Mouse (Mus musculus): Measurements from ENCODE around the gene Efcab5. TPM values are rescaled to one million over a fixed set of nuclear protein-coding genes. Genes with fewer than 3 reads are reported as not detected.
"Not testable (repeated sequence)": the region's sequence is repeated elsewhere in the genome, so short reads cannot be mapped to it uniquely, and the experiment has no call there.

The Efcab5 gene
- polyA plus RNA-seq, 1 experiment = not detected

DNA sequence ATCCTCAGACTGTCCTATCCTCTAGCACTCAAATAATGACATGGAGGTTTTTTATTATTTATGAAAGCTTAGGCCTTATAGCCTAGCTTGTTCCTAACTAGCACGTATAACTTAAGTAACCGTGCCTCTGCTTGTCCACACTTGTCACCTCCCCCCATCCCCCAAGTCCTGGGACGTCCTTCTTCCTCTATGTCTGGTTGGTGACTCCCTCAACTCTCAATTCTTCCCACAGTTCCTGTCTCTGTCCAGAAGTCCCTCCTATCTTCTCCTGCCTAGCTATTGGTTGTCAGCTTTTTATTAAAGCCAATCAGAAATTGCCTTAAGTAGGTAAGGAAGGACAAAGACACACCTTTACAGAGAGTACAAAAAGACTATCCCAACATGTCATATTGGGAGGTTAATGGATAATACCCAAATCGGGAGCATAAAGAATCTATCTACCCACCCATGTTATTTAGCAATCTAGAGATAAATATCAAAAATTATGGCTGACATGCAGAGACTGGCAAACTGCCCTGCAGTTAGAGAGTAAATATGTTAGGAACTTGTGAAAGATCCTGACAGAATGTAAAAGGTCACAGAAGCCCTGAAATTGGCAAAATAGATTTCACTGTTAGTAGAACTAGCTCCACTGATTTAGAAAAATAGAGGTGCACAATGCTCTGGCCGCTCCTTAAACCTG is 104.6 kb downstream of the Efcab5 start:
- Histone ChIP-seq H3K4me1 (ENCODE audit: control insufficient read depth, insufficient read depth, low read length) (no peaks in the 10 kb centered on the region), H3K27ac (ENCODE audit: insufficient read depth, low read depth, low read length) (no peak overlapping the region), H3K4me3 (ENCODE audit: insufficient read depth, low read length) (no peak overlapping the region)
- TF ChIP-seq CTCF (IDR thresholded peaks at IDR 0.05; ENCODE audit: low read depth, low read length) (no peak), POLR2A (IDR thresholded peaks at IDR 0.05; ENCODE audit: borderline replicate concordance, low read depth, low read length) (no peak)

DNA sequence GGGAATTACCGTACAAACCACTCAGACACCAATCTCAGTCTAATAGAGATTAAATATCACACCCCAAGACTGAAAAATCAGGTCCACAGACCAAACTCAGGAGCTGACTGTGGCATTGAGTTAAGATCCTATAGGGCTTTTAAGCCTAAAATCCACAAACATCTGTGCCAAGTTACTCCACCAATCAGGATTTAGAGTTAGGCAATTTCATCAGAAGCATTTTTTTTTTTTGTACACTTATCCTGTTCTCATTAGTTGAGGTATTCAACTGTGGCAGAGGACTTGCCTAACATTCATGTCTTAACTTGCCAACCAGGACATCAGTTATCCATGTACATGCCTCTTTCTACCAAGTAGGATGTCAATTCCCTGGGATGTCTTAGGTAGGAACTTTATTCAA is 109.4 kb downstream of the Efcab5 start:
- H3K4me1 ChIP-seq (ENCODE audit: control insufficient read depth, insufficient read depth, low read length) = peaks cover 4% of the 10 kb centered on the region; the same call in 1 of the 2 replicates
- no peak overlapping the region for H3K27ac ChIP-seq (ENCODE audit: insufficient read depth, low read depth, low read length)
- H3K4me3 ChIP-seq (ENCODE audit: insufficient read depth, low read length) = no peak overlapping the region
- TF ChIP-seq CTCF (IDR thresholded peaks at IDR 0.05; ENCODE audit: low read depth, low read length) (no peak), POLR2A (IDR thresholded peaks at IDR 0.05; ENCODE audit: borderline replicate concordance, low read depth, low read length) (no peak)

GRCm38 (mm10) chr11:77078273-77079134 is 110.3 kb downstream of the Efcab5 start, which contains the start of gene Nsrp1:
TSS of gene Nsrp1 (minus strand) at chr11:77078435.
- peaks cover 4% of the 10 kb centered on the region; the same call in 1 of the 2 replicates for H3K4me1 ChIP-seq (ENCODE audit: control insufficient read depth, insufficient read depth, low read length)
- peak; percentile 75; the same call in 1 of the 2 replicates for TF ChIP-seq POLR2A (IDR thresholded peaks at IDR 0.05; ENCODE audit: borderline replicate concordance, low read depth, low read length)
- no peak for TF ChIP-seq CTCF (IDR thresholded peaks at IDR 0.05; ENCODE audit: low read depth, low read length)
- peak within 1 kb of the TSS; percentile 69 for H3K4me3 ChIP-seq (ENCODE audit: insufficient read depth, low read length)
- H3K27ac ChIP-seq (ENCODE audit: insufficient read depth, low read depth, low read length) = peak within 1 kb of the TSS; percentile 71

DNA sequence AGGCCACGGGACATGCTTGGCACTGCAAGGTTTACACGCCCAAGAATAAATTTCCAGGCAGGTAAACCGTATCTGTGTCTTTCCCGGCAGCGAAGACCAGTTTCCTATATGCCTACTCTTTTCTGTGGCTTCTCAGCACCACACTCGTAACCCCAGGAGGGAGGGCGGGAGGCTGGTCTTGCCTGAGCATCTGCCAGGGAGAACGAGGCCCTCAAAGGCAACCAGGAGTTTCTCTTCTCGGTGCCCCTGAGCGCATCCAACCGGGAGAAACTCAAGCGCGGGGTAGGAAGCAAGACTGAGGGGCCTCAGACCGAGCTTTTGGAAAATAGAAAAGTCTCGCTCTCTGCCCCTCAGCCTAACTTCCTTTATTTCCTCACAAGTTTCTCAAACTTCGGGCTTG is 111.0 kb downstream of the Efcab5 start:
- peak overlapping the region; percentile 63 for H3K27ac ChIP-seq (ENCODE audit: insufficient read depth, low read depth, low read length)
- TF ChIP-seq CTCF (IDR thresholded peaks at IDR 0.05; ENCODE audit: low read depth, low read length) (no peak), POLR2A (IDR thresholded peaks at IDR 0.05; ENCODE audit: borderline replicate concordance, low read depth, low read length) (no peak)
- H3K4me1 ChIP-seq (ENCODE audit: control insufficient read depth, insufficient read depth, low read length) = peaks cover 4% of the 10 kb centered on the region; the same call in 1 of the 2 replicates
- H3K4me3 ChIP-seq (ENCODE audit: insufficient read depth, low read length) = peak overlapping the region; percentile 69

- not testable (repeated sequence) for H3K4me1 ChIP-seq (ENCODE audit: control insufficient read depth, insufficient read depth, low read length); H3K27ac ChIP-seq (ENCODE audit: insufficient read depth, low read depth, low read length)
- H3K4me3 ChIP-seq (ENCODE audit: insufficient read depth, low read length) = peak overlapping the region; percentile 69
Observed at GRCm38 (mm10) chr11:77077331-77077730, 111.4 kb downstream of the Efcab5 start.

DNA sequence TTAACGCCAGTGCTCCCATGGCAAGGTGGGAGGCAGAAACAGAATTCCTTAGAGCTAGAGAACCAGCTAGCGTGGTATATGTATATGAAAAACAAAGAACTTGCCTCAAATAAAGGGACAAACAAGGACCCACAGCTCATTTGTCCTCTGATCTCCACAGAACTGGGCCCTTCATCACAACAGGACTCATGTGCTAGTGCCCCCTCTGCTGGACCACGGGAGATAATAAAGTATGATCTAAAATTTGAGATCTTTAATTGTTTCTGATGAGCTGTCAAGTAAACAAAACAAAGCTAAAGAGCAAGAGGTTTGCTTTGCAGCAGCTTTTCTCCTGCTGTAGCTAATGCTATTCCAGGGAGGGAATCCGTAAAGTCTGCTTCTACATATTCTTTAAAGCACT is 118.0 kb downstream of the Efcab5 start:
- no peak overlapping the region for H3K4me3 ChIP-seq (ENCODE audit: insufficient read depth, low read length)
- TF ChIP-seq POLR2A (IDR thresholded peaks at IDR 0.05; ENCODE audit: borderline replicate concordance, low read depth, low read length) (no peak), CTCF (IDR thresholded peaks at IDR 0.05; ENCODE audit: low read depth, low read length) (no peak; the same call in 1 of the 2 replicates)
- no peak overlapping the region for H3K27ac ChIP-seq (ENCODE audit: insufficient read depth, low read depth, low read length)
- H3K4me1 ChIP-seq (ENCODE audit: control insufficient read depth, insufficient read depth, low read length) = no peaks in the 10 kb centered on the region

DNA sequence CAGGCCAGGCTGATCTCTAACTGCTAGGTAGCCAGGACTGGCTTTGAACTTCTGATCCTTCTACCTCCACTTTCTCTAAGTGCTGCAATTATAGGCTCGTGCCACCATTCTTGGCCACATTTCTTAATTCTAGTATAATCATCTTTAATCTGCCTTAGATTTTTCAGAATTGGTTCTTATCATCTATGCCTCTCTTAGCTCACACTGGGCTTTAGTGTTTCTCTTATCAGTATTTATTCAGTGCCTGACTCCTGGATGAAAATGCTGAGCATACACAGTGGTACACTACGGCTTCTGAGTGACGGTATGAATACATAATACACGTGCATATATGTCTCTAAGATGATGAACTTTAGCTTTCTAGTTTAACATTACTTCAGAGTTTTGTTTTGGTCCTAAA is 119.9 kb downstream of the Efcab5 start:
- Histone ChIP-seq H3K4me3 (ENCODE audit: insufficient read depth, low read length) (no peak overlapping the region), H3K27ac (ENCODE audit: insufficient read depth, low read depth, low read length) (no peak overlapping the region), H3K4me1 (ENCODE audit: control insufficient read depth, insufficient read depth, low read length) (no peaks in the 10 kb centered on the region)
- TF ChIP-seq POLR2A (IDR thresholded peaks at IDR 0.05; ENCODE audit: borderline replicate concordance, low read depth, low read length) (no peak), CTCF (IDR thresholded peaks at IDR 0.05; ENCODE audit: low read depth, low read length) (no peak)

DNA sequence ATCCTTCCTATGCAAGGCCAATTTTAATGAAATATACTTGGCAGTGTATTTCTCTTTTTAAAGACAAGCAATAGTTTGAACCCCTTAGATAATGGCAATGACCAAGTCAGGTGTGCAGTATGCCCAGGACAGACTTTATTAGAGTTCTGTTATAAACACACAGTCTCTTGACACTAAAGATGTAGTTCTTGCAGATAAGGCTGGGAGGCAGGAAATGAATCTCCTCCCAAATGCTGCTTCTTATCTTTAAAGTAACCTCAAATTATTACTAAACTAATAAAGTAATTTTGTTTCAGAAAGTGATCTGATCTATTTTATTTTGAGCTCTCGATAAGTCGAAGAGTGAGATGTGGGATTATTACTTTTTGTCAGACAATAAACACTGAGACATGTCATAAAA is 125.4 kb downstream of the Efcab5 start:
- Histone ChIP-seq H3K27ac (ENCODE audit: insufficient read depth, low read depth, low read length) (no peak overlapping the region), H3K4me3 (ENCODE audit: insufficient read depth, low read length) (no peak overlapping the region), H3K4me1 (ENCODE audit: control insufficient read depth, insufficient read depth, low read length) (no peaks in the 10 kb centered on the region)
- TF ChIP-seq POLR2A (IDR thresholded peaks at IDR 0.05; ENCODE audit: borderline replicate concordance, low read depth, low read length) (no peak), CTCF (IDR thresholded peaks at IDR 0.05; ENCODE audit: low read depth, low read length) (no peak)

DNA sequence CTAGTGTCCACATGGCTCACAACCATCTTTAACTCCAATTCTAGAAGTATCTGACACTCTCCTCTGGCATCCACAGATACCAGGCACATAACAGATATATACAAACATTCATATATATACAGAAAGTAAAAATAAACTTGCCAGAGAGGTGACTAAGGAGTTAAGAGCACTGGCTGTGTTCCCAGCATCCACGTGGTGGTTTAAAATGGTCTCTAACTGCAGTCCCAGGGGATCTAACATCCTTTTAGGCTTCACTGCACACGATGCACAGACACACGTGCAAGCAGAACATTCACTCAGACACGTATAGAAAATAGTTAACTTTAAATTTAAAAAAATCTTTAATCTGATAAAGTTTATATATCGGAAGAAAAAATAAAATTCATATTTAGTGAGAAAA is 126.8 kb downstream of the Efcab5 start:
- no peak overlapping the region for H3K27ac ChIP-seq (ENCODE audit: insufficient read depth, low read depth, low read length)
- TF ChIP-seq POLR2A (IDR thresholded peaks at IDR 0.05; ENCODE audit: borderline replicate concordance, low read depth, low read length) = no peak
- no peak for TF ChIP-seq CTCF (IDR thresholded peaks at IDR 0.05; ENCODE audit: low read depth, low read length)
- no peak overlapping the region for H3K4me3 ChIP-seq (ENCODE audit: insufficient read depth, low read length)
- no peaks in the 10 kb centered on the region for H3K4me1 ChIP-seq (ENCODE audit: control insufficient read depth, insufficient read depth, low read length)

GRCm38 (mm10) chr11:77042816-77043215 is 146.0 kb downstream of the Efcab5 start:
- H3K27ac ChIP-seq (ENCODE audit: insufficient read depth, low read depth, low read length) = no peak overlapping the region
- H3K4me3 ChIP-seq (ENCODE audit: insufficient read depth, low read length) = no peak overlapping the region
- no peaks in the 10 kb centered on the region for H3K4me1 ChIP-seq (ENCODE audit: control insufficient read depth, insufficient read depth, low read length)
- TF ChIP-seq POLR2A (IDR thresholded peaks at IDR 0.05; ENCODE audit: borderline replicate concordance, low read depth, low read length) = no peak
- TF ChIP-seq CTCF (IDR thresholded peaks at IDR 0.05; ENCODE audit: low read depth, low read length) = no peak
